Mouse (Mus musculus): ENCODE measurements around the gene Hic2.

GRCm38 (mm10) chr16:17267937-17268336 is 34.6 kb downstream of the Hic2 start:
- no peak for TF ChIP-seq SRF (IDR thresholded peaks at IDR 0.05; ENCODE audit: control insufficient read depth, insufficient read length, low read depth)
- no peak for TF ChIP-seq USF1 (IDR thresholded peaks at IDR 0.05; ENCODE audit: low read depth)
- no peak for TF ChIP-seq TCF12 (IDR thresholded peaks at IDR 0.05; ENCODE audit: insufficient read depth, poor library complexity, severe bottlenecking)
- TF ChIP-seq POLR2A (IDR thresholded peaks at IDR 0.05; ENCODE audit: insufficient read length, low read depth): no peak
- TF ChIP-seq MYOG (IDR thresholded peaks at IDR 0.05; ENCODE audit: control insufficient read depth in 1 of 3, insufficient read depth in 1 of 3, insufficient read length in 2 of 3, low read depth in 2 of 3): no peak
- no peak for TF ChIP-seq POLR2AphosphoS2 (IDR thresholded peaks at IDR 0.05; ENCODE audit: insufficient read length, low read depth)
- no peak for TF ChIP-seq MAX (IDR thresholded peaks at IDR 0.05; ENCODE audit: low read depth)
- no peak for TF ChIP-seq MYOD1 (IDR thresholded peaks at IDR 0.05; ENCODE audit: control insufficient read depth in 1 of 3, insufficient read length in 2 of 3, low read depth in 2 of 3)
- no peak for TF ChIP-seq TCF3 (IDR thresholded peaks at IDR 0.05; ENCODE audit: insufficient read length, low read depth)
